Mouse (Mus musculus): ENCODE measurements around the gene Pirt. TPM values are rescaled to one million over a fixed set of nuclear protein-coding genes. Genes with fewer than 3 reads are reported as not detected.

The Pirt gene
- total RNA-seq, 2 experiments from 2014 or later: 0.18 to 0.51 TPM

GRCm38 (mm10) chr11:66934428-66935173 lies 22.8 kb downstream of the Pirt start:
- intact Hi-C loops (cut with DNase I): no loop called here
- no peak for DNase-seq (ENCODE audit: extremely low spot score in 1 of 2, low spot score in 2 of 2)

DNA sequence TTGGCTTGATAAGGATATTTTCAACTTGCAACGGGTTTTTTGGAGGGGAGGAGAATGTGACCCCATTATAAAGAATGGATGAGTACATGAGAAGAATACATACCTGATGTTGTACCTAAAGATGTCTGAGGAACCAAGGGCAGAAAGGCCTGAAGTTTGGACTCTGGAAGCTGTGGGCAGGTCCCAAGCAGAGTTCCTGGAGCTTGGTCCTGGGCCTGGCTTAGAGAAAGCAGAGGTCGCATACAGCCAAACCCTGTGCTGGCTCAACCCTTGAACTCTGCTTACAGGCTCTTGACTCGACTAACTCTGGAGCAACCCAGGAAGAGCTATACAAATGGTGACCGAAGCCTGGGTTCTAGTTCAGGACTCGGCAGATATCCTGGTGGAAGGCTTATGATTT lies 30.2 kb downstream of the Pirt start:
- intact Hi-C loops (cut with DNase I): no loop called here
- no peak for DNase-seq (ENCODE audit: extremely low spot score in 1 of 2, low spot score in 2 of 2)

DNA sequence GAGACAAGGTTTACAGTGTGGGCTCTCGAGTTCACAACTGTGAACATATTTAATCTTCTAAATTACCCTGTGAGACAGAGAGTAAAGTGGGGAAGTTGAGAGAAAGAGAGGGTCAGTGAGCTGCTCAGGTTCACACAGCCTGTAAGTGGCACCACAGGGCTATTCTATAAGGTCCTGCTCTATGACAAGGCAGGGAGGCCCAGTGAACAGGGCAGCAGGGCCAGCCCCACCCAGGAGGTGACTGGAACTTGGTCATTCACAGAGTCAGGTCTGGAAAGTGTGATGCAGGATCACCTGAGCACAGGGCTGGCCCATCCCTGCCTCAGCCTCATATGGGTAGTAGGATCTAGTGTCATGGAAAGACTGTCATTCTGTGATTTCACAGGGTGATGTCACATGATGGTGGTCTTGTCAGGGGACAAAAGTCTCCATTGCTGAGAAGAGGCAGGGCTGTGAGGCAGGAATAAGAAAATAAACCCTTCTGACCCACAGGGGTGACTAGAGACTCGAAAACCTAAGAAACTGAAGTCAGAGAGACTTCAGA lies 33.5 kb downstream of the Pirt start:
- no peak for DNase-seq (ENCODE audit: extremely low spot score in 1 of 2, low spot score in 2 of 2)
- intact Hi-C loops (cut with DNase I): no loop called here

DNA sequence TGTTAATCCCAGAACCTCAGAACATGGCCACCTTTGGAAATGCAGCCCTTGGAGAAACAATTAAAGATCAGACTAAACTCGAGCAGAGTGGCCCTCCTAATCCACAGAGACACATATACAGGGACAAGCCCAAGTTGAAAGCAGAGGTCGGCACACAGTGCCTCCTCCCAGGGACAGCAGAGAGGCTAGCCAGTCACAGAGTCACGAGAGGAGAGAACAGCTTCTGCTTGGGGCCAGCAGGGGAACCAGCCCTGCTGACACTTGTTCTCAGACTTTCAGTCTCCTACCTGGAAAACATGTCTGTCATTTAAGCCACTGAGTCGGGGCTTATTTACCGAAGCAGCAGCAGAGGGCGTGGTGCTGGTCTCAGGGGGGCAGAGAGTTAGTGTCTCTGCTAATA lies 34.7 kb downstream of the Pirt start:
- no peak for DNase-seq (ENCODE audit: extremely low spot score in 1 of 2, low spot score in 2 of 2)
- intact Hi-C loops (cut with DNase I): no loop called here

DNA sequence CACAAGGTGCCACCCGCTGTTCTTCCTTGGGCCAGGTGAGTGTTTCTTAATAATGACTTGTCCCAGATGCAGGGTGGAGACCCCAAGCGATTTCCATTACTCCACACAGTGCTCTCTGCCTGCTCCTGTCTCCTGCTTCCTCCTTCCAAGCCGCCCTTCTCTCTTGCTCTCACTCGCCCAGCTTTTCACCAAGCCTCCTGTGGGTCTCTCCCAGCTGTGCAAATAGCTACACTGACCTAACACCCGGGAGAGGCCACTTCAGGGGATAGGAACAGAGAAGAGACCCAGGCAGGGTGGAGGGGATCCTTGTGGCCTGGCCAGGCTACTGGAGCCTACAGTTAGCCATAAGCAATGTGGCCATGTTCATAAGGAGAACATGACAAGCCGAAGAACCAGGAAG lies 35.1 kb downstream of the Pirt start:
- no peak for DNase-seq (ENCODE audit: extremely low spot score in 1 of 2, low spot score in 2 of 2)
- intact Hi-C loops (cut with DNase I): no loop called here

DNA sequence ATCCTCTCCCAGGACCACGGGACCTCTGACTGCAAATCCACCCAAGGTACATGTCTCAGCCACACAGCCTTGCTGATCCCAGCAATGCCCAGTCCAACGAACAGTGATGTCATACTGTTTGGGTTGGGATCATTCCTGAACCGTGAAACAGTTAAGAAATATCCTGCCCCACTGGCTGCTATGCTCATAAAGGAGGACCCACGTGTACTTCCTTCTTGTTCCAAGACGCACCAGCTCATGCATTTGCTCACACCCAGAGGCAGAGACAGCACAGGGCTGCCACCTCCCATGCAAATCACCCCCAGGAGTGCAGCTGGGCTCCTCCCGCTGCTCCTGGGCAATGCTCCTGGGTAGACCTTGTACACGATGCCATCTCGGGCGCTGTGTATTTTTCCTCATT lies 44.5 kb downstream of the Pirt start, which contains the start of gene Tmem238l:
TSS of gene Tmem238l (plus strand) at position 336 of the 400 bp plus-strand sequence.
- DNase-seq (ENCODE audit: extremely low spot score in 1 of 2, low spot score in 2 of 2): no peak
- intact Hi-C loops (cut with DNase I): no loop called here

DNA sequence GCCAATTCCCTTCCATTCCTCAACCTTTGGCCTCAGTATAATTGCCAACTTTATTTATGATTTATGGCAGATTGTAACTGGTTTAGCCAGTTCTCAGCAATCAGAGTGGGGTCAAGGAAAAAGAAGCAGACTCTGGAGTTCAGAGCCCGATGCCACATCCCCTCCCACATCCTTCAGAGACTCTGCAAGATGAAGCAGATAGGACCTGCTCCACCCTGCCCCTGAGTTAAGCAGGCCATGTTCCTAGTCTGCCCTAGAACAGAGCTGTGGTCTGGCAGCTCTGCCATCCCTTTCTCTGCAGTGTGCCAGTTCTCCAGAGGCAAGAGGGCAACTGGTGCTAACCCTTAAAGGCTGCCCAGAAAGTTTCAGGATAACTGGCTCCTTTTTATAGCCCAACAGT lies 49.0 kb downstream of the Pirt start:
- intact Hi-C loops (cut with DNase I): no loop called here
- no peak for DNase-seq (ENCODE audit: extremely low spot score in 1 of 2, low spot score in 2 of 2)

GRCm38 (mm10) chr11:66961447-66962176 lies 49.8 kb downstream of the Pirt start:
- no peak for DNase-seq (ENCODE audit: extremely low spot score in 1 of 2, low spot score in 2 of 2)
- intact Hi-C loops (cut with DNase I): no loop called here

- intact Hi-C loops (cut with DNase I): no loop called here
- no peak for DNase-seq (ENCODE audit: extremely low spot score in 1 of 2, low spot score in 2 of 2)
Observed at GRCm38 (mm10) chr11:66963462-66963861, 51.7 kb downstream of the Pirt start.

DNA sequence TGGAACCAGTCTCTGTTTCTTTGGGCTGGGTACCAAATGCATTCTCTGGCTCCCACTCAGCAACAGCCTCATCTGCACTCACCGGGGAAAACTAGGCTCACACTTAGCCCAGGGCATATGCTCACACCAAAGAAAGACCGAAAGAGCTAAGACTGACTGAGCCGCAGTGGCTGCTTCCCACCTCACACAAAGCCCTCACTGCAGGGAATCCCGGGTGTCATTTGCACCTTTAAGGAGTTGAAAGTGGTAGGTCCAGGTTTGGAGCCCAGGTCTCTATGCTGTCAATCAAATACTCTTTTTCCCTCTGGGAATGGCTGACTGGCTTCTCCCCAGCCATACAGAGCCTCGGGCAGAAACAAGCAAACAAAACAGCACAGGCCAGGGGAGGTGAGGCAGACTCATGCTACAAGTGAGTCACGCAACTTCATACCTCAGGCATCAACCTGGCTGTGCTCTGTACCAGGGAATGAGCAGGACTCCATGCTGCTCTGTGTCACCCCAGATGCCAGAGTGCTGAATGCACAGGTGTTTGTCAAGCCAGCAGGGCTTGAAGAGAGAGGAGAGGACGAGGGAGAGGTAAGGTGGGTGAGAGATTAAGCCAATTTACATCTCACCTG lies 54.8 kb downstream of the Pirt start:
- no peak for DNase-seq (ENCODE audit: extremely low spot score in 1 of 2, low spot score in 2 of 2)

DNA sequence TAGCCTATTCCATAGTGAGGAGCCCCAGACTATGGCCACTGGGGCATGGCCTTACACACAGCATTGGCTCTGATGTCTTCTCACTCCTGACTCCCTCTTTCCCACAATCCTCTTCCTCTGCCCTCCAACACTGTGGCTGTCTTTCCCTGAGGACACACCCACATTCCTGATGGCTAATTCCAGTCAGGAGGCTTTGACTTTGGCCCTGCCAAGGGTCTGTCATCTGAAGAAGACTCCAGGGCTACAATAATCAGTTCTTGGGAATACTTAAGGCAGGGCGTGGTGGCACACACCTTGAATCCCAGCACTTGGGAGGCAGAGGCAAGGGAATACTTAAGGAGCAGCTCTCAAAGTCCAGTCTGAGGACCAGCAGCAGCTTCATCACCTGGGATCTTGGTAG lies 56.8 kb downstream of the Pirt start:
- intact Hi-C loops (cut with DNase I): no loop called here
- DNase-seq (ENCODE audit: extremely low spot score in 1 of 2, low spot score in 2 of 2): no peak

More for the DNA sequence above, 54.8 kb downstream of the Pirt start:
- intact Hi-C loops (cut with DNase I): no loop called here

DNA sequence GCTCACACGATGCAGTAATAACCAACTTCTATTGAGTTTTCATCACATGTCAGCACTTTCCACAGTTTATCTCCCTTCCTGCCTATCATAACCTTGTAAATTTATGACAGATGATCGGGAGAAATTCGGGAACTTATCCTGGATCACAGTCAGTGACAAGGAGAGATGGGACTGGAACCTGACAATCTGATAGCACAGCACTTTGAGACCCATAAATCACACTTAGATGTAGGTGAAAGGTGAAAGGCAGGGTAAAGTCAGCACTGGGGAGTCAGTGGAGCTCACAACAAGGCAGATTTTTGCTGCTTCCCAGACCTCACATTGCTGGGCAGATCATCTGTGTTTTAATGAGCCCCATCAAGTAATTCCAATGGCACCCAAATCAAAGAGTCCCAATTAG lies 61.7 kb downstream of the Pirt start:
- intact Hi-C loops (cut with DNase I): no loop called here

DNA sequence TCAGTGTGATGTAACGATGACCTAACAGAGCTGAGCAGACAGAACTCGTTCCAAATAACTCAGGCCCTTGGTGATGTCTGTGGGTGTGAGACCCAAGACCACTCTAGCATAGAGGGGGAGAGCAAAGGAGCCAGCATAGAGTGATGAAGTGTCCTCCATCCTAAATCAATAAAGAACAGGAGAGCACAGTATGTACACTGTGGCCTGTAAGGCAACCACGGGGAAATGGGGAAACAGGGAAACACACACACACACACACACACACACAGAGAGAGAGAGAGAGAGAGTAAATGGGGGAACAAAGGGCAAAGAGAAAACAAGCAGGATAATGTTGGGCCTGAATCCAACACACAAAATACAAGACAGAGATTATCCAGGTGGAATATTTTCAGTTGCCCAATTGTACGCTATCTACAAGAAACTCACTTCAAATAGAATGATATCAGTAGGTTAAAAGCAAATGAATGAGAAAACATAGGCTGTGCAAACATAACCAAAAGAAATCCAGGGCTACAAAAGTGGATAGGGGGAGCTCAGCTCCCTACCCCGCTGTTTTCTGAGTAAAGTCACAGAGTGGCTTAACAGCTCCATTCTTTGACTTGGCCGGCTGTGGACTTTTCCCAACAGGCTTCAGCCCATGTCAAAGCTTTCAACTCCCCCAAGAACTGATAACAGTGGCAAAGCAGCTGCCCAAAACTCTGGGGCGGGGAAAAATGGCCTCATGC lies 64.0 kb downstream of the Pirt start:
- no peak for DNase-seq (ENCODE audit: extremely low spot score in 1 of 2, low spot score in 2 of 2)
- intact Hi-C loops (cut with DNase I): no loop called here

More for the DNA sequence above, 61.7 kb downstream of the Pirt start:
- no peak for DNase-seq (ENCODE audit: extremely low spot score in 1 of 2, low spot score in 2 of 2)

Other genes starting within 250 kb of the Pirt start
- not detected for gene Tmem238l, start 44.7 kb downstream of the Pirt start, total RNA-seq (2021)
- gene Tmem220, start 113.2 kb downstream of the Pirt start, total RNA-seq (2021): under 1 TPM; 0.43 to 0.51 TPM
- 10 to 100 TPM; 23.0 to 26.1 TPM for gene Adprm, start 140.6 kb downstream of the Pirt start, total RNA-seq (2021)
- gene Sco1, start 140.7 kb downstream of the Pirt start, total RNA-seq (2021): 1 to 10 TPM; 8.3 to 8.9 TPM
- gene Myh3, start 166.3 kb downstream of the Pirt start, total RNA-seq (2021): 1 to 10 TPM; 3.3 TPM